Mouse (Mus musculus) liver, embryonic 15.5 days (tissue): Measurements from ENCODE around the gene Ano9. TPM values are rescaled to one million over a fixed set of nuclear protein-coding genes. Genes with fewer than 3 reads are reported as not detected.

Experiments used
- ATAC-seq: fragments of 200-750 bp; cut with Nextera tagmentation; 2 replicates; pipeline ENCODE4 v1.8.0; 2017; ENCODE audit warnings: moderate number of reproducible peaks, mild to moderate bottlenecking, moderate library complexity; ENCODE audit not compliant: insufficient read depth
- H3K27ac ChIP-seq: fragments of 300-500 bp; sonication (generic); replicated peaks from 2 replicates; pipeline ENCODE4 v1.5.1; 2015; ENCODE audit warnings: mild to moderate bottlenecking, inconsistent platforms
- H3K27me3 ChIP-seq: fragments of 300-500 bp; sonication (generic); 2 replicates; pipeline ENCODE4 v1.6.1; 2015; ENCODE audit warnings: mild to moderate bottlenecking, inconsistent platforms
- H3K36me3 ChIP-seq: fragments of 300-500 bp; sonication (generic); replicated peaks from 2 replicates; pipeline ENCODE4 v1.6.1; 2015; ENCODE audit warnings: moderate library complexity, mild to moderate bottlenecking, inconsistent platforms
- H3K4me1 ChIP-seq: fragments of 300-500 bp; sonication (generic); replicated peaks from 2 replicates; pipeline ENCODE4 v1.6.1; 2015; ENCODE audit warnings: inconsistent platforms
- H3K4me2 ChIP-seq: fragments of 300-500 bp; sonication (generic); 2 replicates; pipeline ENCODE4 v1.6.1; 2015; ENCODE audit warnings: moderate library complexity, mild to moderate bottlenecking, inconsistent platforms
- H3K4me3 ChIP-seq: fragments of 300-500 bp; sonication (generic); replicated peaks from 2 replicates; pipeline ENCODE4 v1.5.1; 2015; ENCODE audit warnings: mild to moderate bottlenecking, inconsistent platforms
- H3K9ac ChIP-seq: fragments of 300-500 bp; sonication (generic); 2 replicates; pipeline ENCODE4 v1.6.1; 2015; ENCODE audit warnings: moderate library complexity, mild to moderate bottlenecking, inconsistent platforms
- H3K9me3 ChIP-seq: fragments of 300-500 bp; sonication (generic); replicated peaks from 2 replicates; pipeline ENCODE4 v1.6.1; 2016; ENCODE audit warnings: inconsistent platforms
- WGBS: fragments of 180-500 bp; shearing (Covaris S2); methylation state at CpG from one replicate; pipeline ENCODE4 v1.1.7; 2015; ENCODE audit warnings: mixed read lengths; ENCODE audit not compliant: insufficient replicate concordance; 5-methylcytosine and 5-hydroxymethylcytosine counted together
- polyA plus RNA-seq: library from polyadenylated mRNA; unstranded; fragments of >200 nt; fragmentation: Nextera tagmentation; extraction: Ambion mirVana; gene quantifications from 2 replicates; pipeline ENCODE4 v1.2.1, GENCODE M21; 2015

The Ano9 gene
- polyA plus RNA-seq, 1 experiment from 2014 or later: 0.99 TPM

DNA sequence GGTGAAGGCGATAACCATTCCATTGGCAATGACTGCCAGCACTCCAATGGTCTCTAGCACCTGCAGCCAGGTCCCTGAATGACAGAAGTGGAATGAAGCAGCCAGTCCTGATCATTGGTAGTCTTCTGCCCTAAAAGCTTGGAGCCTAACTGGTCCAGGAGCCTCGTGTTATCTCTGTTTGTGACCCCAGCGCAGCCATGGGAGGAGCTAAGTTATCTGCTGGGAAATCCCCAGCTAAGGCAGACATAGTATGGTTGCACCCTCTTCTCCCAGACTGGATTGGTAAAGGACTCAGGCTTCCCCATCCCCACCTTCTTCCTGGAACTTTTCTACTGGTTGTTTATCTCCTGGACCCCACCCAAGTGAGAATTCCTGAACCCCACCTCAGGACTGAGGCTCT lies 14.4 kb downstream of the Ano9 start:
- Histone ChIP-seq H3K36me3 (no peaks in the 10 kb centered on the region), H3K4me2 (no peak overlapping the region; the same call in 1 of the 2 replicates), H3K27ac (peak overlapping the region; percentile 38; the same call in 1 of the 2 replicates), H3K9ac (no peak overlapping the region), H3K4me1 (peaks cover 32% of the 10 kb centered on the region), H3K9me3 (no peaks in the 10 kb centered on the region), H3K4me3 (no peak overlapping the region), H3K27me3 (peaks cover 48% of the 10 kb centered on the region)
- peak; percentile 69 for ATAC-seq
- 38% methylated on average over 3 of the region's 3 CpGs for WGBS

- Histone ChIP-seq H3K4me3 (peak within 1 kb of the TSS; percentile 52), H3K27ac (0 out of 2 replicates have a peak within 1 kb of the TSS, but pooled peaks have one; percentile 19), H3K36me3 (no peaks in the 10 kb centered on the region), H3K9me3 (no peaks in the 10 kb centered on the region), H3K4me1 (peaks cover 56% of the 10 kb centered on the region), H3K27me3 (peaks cover 35% of the 10 kb centered on the region), H3K9ac (peak within 1 kb of the TSS; percentile 46), H3K4me2 (peak within 1 kb of the TSS; percentile 83)
- WGBS: 4% methylated on average over 56 of the region's 56 CpGs
- ATAC-seq: peak; percentile 10; the same call in 1 of the 2 replicates
Observed at GRCm38 (mm10) chr7:141099911-141100691, 17.5 kb downstream of the Ano9 start, which contains the start of gene Sigirr. Gene Sigirr, minus strand, starts transcription at chr7:141100572.

- 53% methylated on average over 5 of the region's 5 CpGs for WGBS
- no peaks in the 10 kb centered on the region for H3K36me3 ChIP-seq
- H3K27me3 ChIP-seq: peaks cover 35% of the 10 kb centered on the region
- H3K9ac ChIP-seq: no peak overlapping the region
- no peak for ATAC-seq
- no peaks in the 10 kb centered on the region for H3K9me3 ChIP-seq
- H3K4me2 ChIP-seq: peak overlapping the region; percentile 51; the same call in 1 of the 2 replicates
- H3K4me3 ChIP-seq: no peak overlapping the region; the same call in 1 of the 2 replicates
- peaks cover 64% of the 10 kb centered on the region for H3K4me1 ChIP-seq
- peak overlapping the region; percentile 86; the same call in 1 of the 2 replicates for H3K27ac ChIP-seq
Observed at GRCm38 (mm10) chr7:141097177-141097576, 20.4 kb downstream of the Ano9 start.

GRCm38 (mm10) chr7:141096649-141097056 lies 21.0 kb downstream of the Ano9 start:
- H3K9me3 ChIP-seq: no peaks in the 10 kb centered on the region
- peak; percentile 23 for ATAC-seq
- H3K9ac ChIP-seq: no peak overlapping the region
- WGBS: 13% methylated on average over 6 of the region's 6 CpGs
- peak overlapping the region; percentile 24 for H3K4me3 ChIP-seq
- peaks cover 70% of the 10 kb centered on the region for H3K4me1 ChIP-seq
- H3K27me3 ChIP-seq: peaks cover 31% of the 10 kb centered on the region
- H3K36me3 ChIP-seq: no peaks in the 10 kb centered on the region
- peak overlapping the region; percentile 86; the same call in 1 of the 2 replicates for H3K27ac ChIP-seq
- H3K4me2 ChIP-seq: peak overlapping the region; percentile 51

DNA sequence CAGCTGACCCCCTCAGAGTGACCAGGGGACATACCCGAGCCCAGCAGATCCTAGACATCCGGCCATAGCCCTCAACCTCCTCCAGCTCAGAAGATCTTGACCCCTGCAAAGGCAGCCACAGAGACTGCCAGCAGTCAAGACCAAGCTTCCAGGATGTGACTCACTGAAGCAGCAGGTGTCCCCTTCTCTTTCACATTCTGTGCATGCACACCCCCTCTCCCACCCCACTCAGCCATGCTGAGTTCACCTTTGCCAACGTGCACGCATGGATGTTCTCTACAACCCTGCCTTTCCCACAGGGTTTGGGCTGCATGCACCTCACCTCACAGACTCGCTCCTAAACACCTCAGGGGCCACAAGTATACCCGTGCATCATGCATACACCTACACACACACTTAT lies 21.6 kb downstream of the Ano9 start:
- peaks cover 31% of the 10 kb centered on the region for H3K27me3 ChIP-seq
- H3K4me2 ChIP-seq: peak overlapping the region; percentile 51
- H3K4me1 ChIP-seq: peaks cover 71% of the 10 kb centered on the region
- H3K9me3 ChIP-seq: no peaks in the 10 kb centered on the region
- peak overlapping the region; percentile 86; the same call in 1 of the 2 replicates for H3K27ac ChIP-seq
- no peaks in the 10 kb centered on the region; the same call in 1 of the 2 replicates for H3K36me3 ChIP-seq
- H3K9ac ChIP-seq: no peak overlapping the region
- peak overlapping the region; percentile 24 for H3K4me3 ChIP-seq
- 40% methylated on average over 6 of the region's 6 CpGs for WGBS
- ATAC-seq: no peak

GRCm38 (mm10) chr7:141094487-141095205 lies 23.0 kb downstream of the Ano9 start:
- H3K9ac ChIP-seq: 0 out of 2 replicates have a peak overlapping the region, but pooled peaks have one; percentile 8
- no peaks in the 10 kb centered on the region; the same call in 1 of the 2 replicates for H3K36me3 ChIP-seq
- peaks cover 26% of the 10 kb centered on the region for H3K27me3 ChIP-seq
- WGBS: 56% methylated on average over 15 of the region's 15 CpGs
- H3K9me3 ChIP-seq: no peaks in the 10 kb centered on the region
- H3K4me3 ChIP-seq: peak overlapping the region; percentile 24
- peaks cover 61% of the 10 kb centered on the region for H3K4me1 ChIP-seq
- peak overlapping the region; percentile 51 for H3K4me2 ChIP-seq
- H3K27ac ChIP-seq: peak overlapping the region; percentile 86
- ATAC-seq: peak; percentile 43

GRCm38 (mm10) chr7:141093950-141094349 lies 23.7 kb downstream of the Ano9 start:
- Histone ChIP-seq H3K36me3 (no peaks in the 10 kb centered on the region; the same call in 1 of the 2 replicates), H3K27ac (peak overlapping the region; percentile 86), H3K9me3 (no peaks in the 10 kb centered on the region), H3K4me1 (peaks cover 57% of the 10 kb centered on the region), H3K9ac (no peak overlapping the region), H3K27me3 (peaks cover 29% of the 10 kb centered on the region), H3K4me3 (peak overlapping the region; percentile 24; the same call in 1 of the 2 replicates), H3K4me2 (peak overlapping the region; percentile 51; the same call in 1 of the 2 replicates)
- 75% methylated on average over 6 of the region's 6 CpGs for WGBS
- ATAC-seq: peak; percentile 26

- no peaks in the 10 kb centered on the region; the same call in 1 of the 2 replicates for H3K36me3 ChIP-seq
- H3K27me3 ChIP-seq: peaks cover 41% of the 10 kb centered on the region
- H3K4me1 ChIP-seq: peaks cover 66% of the 10 kb centered on the region
- H3K9me3 ChIP-seq: no peaks in the 10 kb centered on the region
- peak; percentile 85 for ATAC-seq
- H3K9ac ChIP-seq: 0 out of 2 replicates have a peak overlapping the region, but pooled peaks have one; percentile 31
- H3K4me3 ChIP-seq: peak overlapping the region; percentile 27; the same call in 1 of the 2 replicates
- 19% methylated on average over 37 of the region's 37 CpGs for WGBS
- H3K27ac ChIP-seq: peak overlapping the region; percentile 58
- peak overlapping the region; percentile 62 for H3K4me2 ChIP-seq
Observed at GRCm38 (mm10) chr7:141092051-141092735, 25.4 kb downstream of the Ano9 start.

DNA sequence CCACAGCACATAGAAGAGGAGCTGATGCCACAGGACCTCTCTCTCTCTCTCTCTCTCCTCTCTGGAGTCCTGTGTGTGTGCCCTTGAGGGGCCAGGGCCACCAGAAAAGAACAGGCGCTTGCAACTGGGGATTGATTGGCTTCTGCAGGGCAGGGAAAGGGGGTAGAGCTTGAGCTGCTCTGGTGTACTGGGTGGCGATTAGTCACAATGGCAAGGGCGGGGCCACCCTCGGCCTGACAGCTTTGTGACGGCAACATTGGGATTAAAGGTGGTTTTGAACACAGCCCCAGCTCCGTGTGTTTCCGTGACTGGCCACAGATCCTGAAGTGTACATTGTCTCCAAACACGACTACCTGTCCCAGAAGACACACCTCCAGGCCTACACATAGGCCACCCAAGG lies 27.4 kb downstream of the Ano9 start:
- no peaks in the 10 kb centered on the region for H3K9me3 ChIP-seq
- H3K36me3 ChIP-seq: no peaks in the 10 kb centered on the region; the same call in 1 of the 2 replicates
- no peak overlapping the region for H3K4me3 ChIP-seq
- H3K4me1 ChIP-seq: peaks cover 46% of the 10 kb centered on the region
- no peak overlapping the region for H3K9ac ChIP-seq
- 50% methylated on average over 8 of the region's 8 CpGs for WGBS
- peaks cover 50% of the 10 kb centered on the region for H3K27me3 ChIP-seq
- H3K27ac ChIP-seq: no peak overlapping the region
- no peak for ATAC-seq
- no peak overlapping the region for H3K4me2 ChIP-seq

GRCm38 (mm10) chr7:141088473-141088872 lies 29.1 kb downstream of the Ano9 start:
- 12% methylated on average over 18 of the region's 18 CpGs for WGBS
- Histone ChIP-seq H3K36me3 (no peaks in the 10 kb centered on the region; the same call in 1 of the 2 replicates), H3K9me3 (no peaks in the 10 kb centered on the region), H3K4me1 (peaks cover 32% of the 10 kb centered on the region), H3K27ac (no peak overlapping the region), H3K4me2 (peak overlapping the region; percentile 43), H3K9ac (no peak overlapping the region), H3K27me3 (peaks cover 53% of the 10 kb centered on the region), H3K4me3 (no peak overlapping the region)
- ATAC-seq: no peak
